Mouse (Mus musculus): Measurements from ENCODE around the gene Pes1. TPM values are rescaled to one million over a fixed set of nuclear protein-coding genes. Genes with fewer than 3 reads are reported as not detected.

The Pes1 gene
- polyA plus RNA-seq, 1 experiment, result 17.8 TPM

GRCm38 (mm10) chr11:3922731-3923130, 41.0 kb upstream of the Pes1 start:
- Histone ChIP-seq H3K27ac (ENCODE audit: insufficient read depth, low read depth, low read length) (no peak overlapping the region), H3K27me3 (ENCODE audit: control insufficient read depth, insufficient read depth, low read length) (no peaks in the 10 kb centered on the region), H3K4me1 (ENCODE audit: control insufficient read depth, insufficient read depth, insufficient read length, low read length) (no peaks in the 10 kb centered on the region), H3K36me3 (ENCODE audit: control insufficient read depth, insufficient read depth, low read length) (peaks cover 56% of the 10 kb centered on the region), H3K4me3 (ENCODE audit: low read depth, low read length) (no peak overlapping the region)
- WGBS, result 95% methylated on average over 6 of the region's 6 CpGs
- no peak for TF ChIP-seq CTCF (IDR thresholded peaks at IDR 0.05; ENCODE audit: extremely low read depth, insufficient read length, insufficient replicate concordance, low read depth, low read length)
- TF ChIP-seq POLR2A (IDR thresholded peaks at IDR 0.05; ENCODE audit: low read depth, low read length), result no peak

GRCm38 (mm10) chr11:3925916-3926315, 37.9 kb upstream of the Pes1 start:
- no peak for TF ChIP-seq CTCF (IDR thresholded peaks at IDR 0.05; ENCODE audit: extremely low read depth, insufficient read length, insufficient replicate concordance, low read depth, low read length)
- no peak for TF ChIP-seq POLR2A (IDR thresholded peaks at IDR 0.05; ENCODE audit: low read depth, low read length)
- 92% methylated on average over 10 of the region's 10 CpGs for WGBS
- Histone ChIP-seq H3K4me1 (ENCODE audit: control insufficient read depth, insufficient read depth, insufficient read length, low read length) (no peaks in the 10 kb centered on the region; the same call in 1 of the 2 replicates), H3K36me3 (ENCODE audit: control insufficient read depth, insufficient read depth, low read length) (peaks cover 45% of the 10 kb centered on the region), H3K27me3 (ENCODE audit: control insufficient read depth, insufficient read depth, low read length) (no peaks in the 10 kb centered on the region), H3K4me3 (ENCODE audit: low read depth, low read length) (no peak overlapping the region), H3K27ac (ENCODE audit: insufficient read depth, low read depth, low read length) (no peak overlapping the region)

GRCm38 (mm10) chr11:3930019-3930418, 33.8 kb upstream of the Pes1 start:
- WGBS, result 56% methylated on average over 4 of the region's 4 CpGs
- no peaks in the 10 kb centered on the region for H3K27me3 ChIP-seq (ENCODE audit: control insufficient read depth, insufficient read depth, low read length)
- H3K27ac ChIP-seq (ENCODE audit: insufficient read depth, low read depth, low read length), result no peak overlapping the region
- no peaks in the 10 kb centered on the region; the same call in 1 of the 2 replicates for H3K4me1 ChIP-seq (ENCODE audit: control insufficient read depth, insufficient read depth, insufficient read length, low read length)
- peak overlapping the region; percentile 68; the same call in 1 of the 2 replicates for H3K4me3 ChIP-seq (ENCODE audit: low read depth, low read length)
- H3K36me3 ChIP-seq (ENCODE audit: control insufficient read depth, insufficient read depth, low read length), result peaks cover 22% of the 10 kb centered on the region
- TF ChIP-seq CTCF (IDR thresholded peaks at IDR 0.05; ENCODE audit: extremely low read depth, insufficient read length, insufficient replicate concordance, low read depth, low read length) (no peak), POLR2A (IDR thresholded peaks at IDR 0.05; ENCODE audit: low read depth, low read length) (no peak)

GRCm38 (mm10) chr11:3930931-3931330, 32.8 kb upstream of the Pes1 start:
- 39% methylated on average over 6 of the region's 6 CpGs for whole genome bisulfite sequencing
- peak overlapping the region; percentile 68 for H3K4me3 ChIP-seq (ENCODE audit: low read depth, low read length)
- no peak overlapping the region for H3K27ac ChIP-seq (ENCODE audit: insufficient read depth, low read depth, low read length)
- no peaks in the 10 kb centered on the region; the same call in 1 of the 2 replicates for H3K4me1 ChIP-seq (ENCODE audit: control insufficient read depth, insufficient read depth, insufficient read length, low read length)
- no peaks in the 10 kb centered on the region for H3K27me3 ChIP-seq (ENCODE audit: control insufficient read depth, insufficient read depth, low read length)
- H3K36me3 ChIP-seq (ENCODE audit: control insufficient read depth, insufficient read depth, low read length), result peaks cover 14% of the 10 kb centered on the region
- TF ChIP-seq CTCF (IDR thresholded peaks at IDR 0.05; ENCODE audit: extremely low read depth, insufficient read length, insufficient replicate concordance, low read depth, low read length) (no peak), POLR2A (IDR thresholded peaks at IDR 0.05; ENCODE audit: low read depth, low read length) (no peak)

GRCm38 (mm10) chr11:3931511-3932211, 32.1 kb upstream of the Pes1 start, which contains the start of gene Tcn2:
Gene Tcn2, minus strand, starts transcription at chr11:3932159.
- no peaks in the 10 kb centered on the region for H3K27me3 ChIP-seq (ENCODE audit: control insufficient read depth, insufficient read depth, low read length)
- peaks cover 11% of the 10 kb centered on the region for H3K36me3 ChIP-seq (ENCODE audit: control insufficient read depth, insufficient read depth, low read length)
- 0 out of 2 replicates have a peak within 1 kb of the TSS, but pooled peaks have one; percentile 15 for H3K27ac ChIP-seq (ENCODE audit: insufficient read depth, low read depth, low read length)
- H3K4me1 ChIP-seq (ENCODE audit: control insufficient read depth, insufficient read depth, insufficient read length, low read length), result no peaks in the 10 kb centered on the region; the same call in 1 of the 2 replicates
- WGBS, result under 1% methylated on average over 26 of the region's 26 CpGs
- TF ChIP-seq CTCF (IDR thresholded peaks at IDR 0.05; ENCODE audit: extremely low read depth, insufficient read length, insufficient replicate concordance, low read depth, low read length) (no peak), POLR2A (IDR thresholded peaks at IDR 0.05; ENCODE audit: low read depth, low read length) (peak; percentile 44; the same call in 1 of the 2 replicates)
- H3K4me3 ChIP-seq (ENCODE audit: low read depth, low read length), result peak within 1 kb of the TSS; percentile 68

GRCm38 (mm10) chr11:3933756-3934285, 30.0 kb upstream of the Pes1 start:
- H3K4me1 ChIP-seq (ENCODE audit: control insufficient read depth, insufficient read depth, insufficient read length, low read length), result no peaks in the 10 kb centered on the region; the same call in 1 of the 2 replicates
- no peak overlapping the region for H3K4me3 ChIP-seq (ENCODE audit: low read depth, low read length)
- 87% methylated on average over 9 of the region's 9 CpGs for WGBS
- H3K36me3 ChIP-seq (ENCODE audit: control insufficient read depth, insufficient read depth, low read length), result no peaks in the 10 kb centered on the region; the same call in 1 of the 2 replicates
- H3K27ac ChIP-seq (ENCODE audit: insufficient read depth, low read depth, low read length), result no peak overlapping the region
- TF ChIP-seq CTCF (IDR thresholded peaks at IDR 0.05; ENCODE audit: extremely low read depth, insufficient read length, insufficient replicate concordance, low read depth, low read length) (no peak), POLR2A (IDR thresholded peaks at IDR 0.05; ENCODE audit: low read depth, low read length) (no peak)
- no peaks in the 10 kb centered on the region for H3K27me3 ChIP-seq (ENCODE audit: control insufficient read depth, insufficient read depth, low read length)

GRCm38 (mm10) chr11:3935135-3935534, 28.6 kb upstream of the Pes1 start:
- H3K27ac ChIP-seq (ENCODE audit: insufficient read depth, low read depth, low read length), result no peak overlapping the region
- TF ChIP-seq POLR2A (IDR thresholded peaks at IDR 0.05; ENCODE audit: low read depth, low read length) (no peak), CTCF (IDR thresholded peaks at IDR 0.05; ENCODE audit: extremely low read depth, insufficient read length, insufficient replicate concordance, low read depth, low read length) (no peak)
- WGBS, result 75% methylated on average over 4 of the region's 4 CpGs
- no peaks in the 10 kb centered on the region for H3K27me3 ChIP-seq (ENCODE audit: control insufficient read depth, insufficient read depth, low read length)
- no peaks in the 10 kb centered on the region; the same call in 1 of the 2 replicates for H3K4me1 ChIP-seq (ENCODE audit: control insufficient read depth, insufficient read depth, insufficient read length, low read length)
- no peak overlapping the region for H3K4me3 ChIP-seq (ENCODE audit: low read depth, low read length)
- no peaks in the 10 kb centered on the region for H3K36me3 ChIP-seq (ENCODE audit: control insufficient read depth, insufficient read depth, low read length)

Data from small intestine, adult 2 months (tissue).